Mouse (Mus musculus): ENCODE data around the gene Dop1a.
A peak's percentile ranks its signal among the peaks of the same experiment; 100 is the strongest.

Dop1a gene

DNA sequence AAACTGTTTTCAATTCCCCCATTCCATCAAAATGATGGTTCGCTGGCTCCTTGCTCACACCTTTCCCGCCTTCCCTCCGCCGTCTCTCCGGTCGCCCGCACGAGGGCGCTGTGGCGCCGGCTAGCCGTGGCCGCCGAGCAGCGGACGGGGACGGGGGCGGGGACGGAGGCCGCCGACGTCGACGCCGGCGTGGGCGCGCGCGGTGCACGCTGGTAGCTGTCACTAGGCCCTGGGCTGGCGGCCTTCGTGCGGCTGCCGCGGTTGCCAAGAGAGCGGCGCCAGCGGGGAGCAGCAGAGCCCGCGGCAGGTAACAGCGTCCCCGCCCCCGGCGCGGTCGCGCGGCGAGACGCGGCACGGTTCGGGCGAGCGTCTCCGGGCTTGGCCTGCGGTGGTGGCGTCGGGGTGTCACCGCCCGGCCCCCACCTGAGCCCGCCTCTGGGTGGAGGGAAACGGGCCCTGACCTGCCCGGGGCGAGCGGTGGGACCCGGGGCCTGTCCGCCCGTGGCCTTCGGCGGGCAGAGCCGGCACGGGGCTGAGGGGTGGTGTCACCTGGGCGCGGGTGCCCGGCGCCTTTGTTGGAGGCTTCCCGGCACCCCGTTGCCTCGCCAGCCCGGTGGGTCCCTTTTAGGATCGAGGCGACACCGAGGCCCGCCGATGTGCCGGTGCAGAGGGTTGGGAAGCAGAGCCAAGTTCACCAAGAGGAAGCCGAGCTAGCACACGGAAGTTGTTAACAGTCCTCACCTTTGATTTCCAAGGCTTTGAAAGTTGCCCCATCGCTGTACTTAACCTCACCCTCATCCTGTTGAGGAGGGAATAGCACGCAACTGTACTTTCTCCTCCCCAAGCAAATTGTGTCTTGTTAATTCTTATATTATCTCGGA lies at the start of gene Dop1a:
Dop1a (plus strand) TSS at position 165 of the 881 bp plus-strand sequence.
- DNase-seq, result peak; percentile 92

DNA sequence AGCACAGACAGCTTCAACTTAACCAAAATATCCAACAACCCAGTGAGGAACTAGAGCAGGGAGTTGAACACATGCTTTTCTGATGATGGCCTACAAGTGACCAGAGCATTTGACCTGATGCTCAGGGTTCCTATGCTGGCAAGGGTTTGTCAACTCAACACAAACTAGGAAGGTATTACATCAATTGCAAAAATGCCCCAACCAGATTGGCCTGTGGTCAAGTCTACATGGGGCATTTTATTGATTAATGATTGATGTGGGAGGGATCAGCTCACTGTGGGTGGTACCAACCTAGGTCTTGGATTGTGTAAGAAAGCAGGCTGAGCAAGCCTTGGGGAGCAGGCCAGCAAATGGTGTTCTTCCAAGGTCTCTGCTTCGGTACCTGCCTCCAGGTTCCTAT lies 49.0 kb upstream of the Dop1a start:
- DNase-seq, result no peak

DNA sequence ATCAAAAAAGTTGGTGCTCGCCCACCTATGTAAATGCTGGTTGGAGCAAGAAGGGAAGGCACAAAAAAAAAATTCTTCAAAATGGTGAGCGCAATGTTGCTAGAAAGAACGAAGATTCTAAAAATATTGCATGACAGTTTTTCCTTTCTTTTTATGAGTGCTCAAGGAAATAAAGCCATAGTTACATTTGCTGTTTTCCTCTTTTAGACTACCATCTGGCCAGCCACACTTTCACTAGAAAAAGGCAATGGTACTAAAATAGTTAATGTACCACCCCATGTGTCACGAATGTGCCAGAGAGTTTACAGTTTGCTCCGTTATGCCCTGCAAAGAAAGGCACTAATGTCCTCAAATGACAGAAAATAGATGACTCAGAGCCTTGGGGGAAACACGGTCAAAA lies 47.6 kb upstream of the Dop1a start:
- no peak for DNase-seq

DNA sequence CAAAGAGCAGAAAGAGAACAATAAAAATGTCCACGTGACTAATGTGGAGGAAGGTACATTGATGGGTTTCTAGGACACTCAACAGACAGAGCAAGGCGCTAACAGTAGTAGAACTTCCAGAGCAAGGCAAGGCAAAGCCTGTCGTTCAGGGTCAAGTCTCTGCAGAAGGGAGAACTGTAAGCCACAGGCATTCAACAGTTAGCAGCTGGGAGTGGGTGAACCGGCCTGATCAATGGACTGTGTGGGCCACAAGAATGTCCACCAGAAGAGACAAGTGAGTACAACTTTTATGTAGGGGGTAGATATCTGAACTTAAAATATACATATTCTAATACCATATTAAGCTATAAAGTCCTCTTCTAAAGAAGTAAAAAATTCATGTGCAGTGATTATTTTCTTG lies 43.6 kb upstream of the Dop1a start:
- DNase-seq, result no peak

DNA sequence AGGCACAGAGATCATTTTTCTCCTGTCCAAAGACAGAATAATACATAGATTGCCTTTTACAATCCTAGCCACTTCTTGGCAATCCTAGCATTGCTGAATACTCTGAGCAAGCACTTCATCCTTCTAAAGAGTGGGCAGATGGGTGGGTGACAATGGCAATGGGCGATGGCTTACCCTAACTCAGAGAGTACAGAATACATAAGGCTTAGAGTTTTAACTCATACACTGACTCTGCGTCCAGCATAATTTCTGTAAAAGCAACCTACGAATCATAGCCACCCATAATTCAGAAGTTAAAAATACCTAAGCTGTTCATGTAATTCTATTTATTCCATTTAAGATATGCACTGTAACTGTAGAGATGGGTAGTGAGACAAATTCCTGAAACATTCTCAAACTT lies 31.4 kb upstream of the Dop1a start:
- DNase-seq, result no peak

DNA sequence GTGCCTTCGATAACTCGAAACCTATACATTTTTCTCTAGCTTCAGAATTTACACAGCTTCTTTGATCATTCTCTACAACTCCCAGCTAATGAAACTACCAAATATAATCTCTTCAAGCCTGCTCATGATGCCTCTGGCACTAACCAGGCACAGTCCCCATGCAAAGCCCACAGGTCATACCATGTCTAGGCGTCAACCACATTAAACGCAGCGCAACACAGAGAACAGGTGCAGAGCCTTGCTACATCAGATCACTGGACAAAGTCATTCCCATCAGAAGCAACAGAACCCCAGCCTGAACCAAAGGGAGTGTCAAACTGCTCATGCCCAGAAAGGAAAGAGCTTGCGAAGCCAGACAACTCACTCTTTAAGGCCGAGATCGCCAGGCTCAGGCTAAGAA lies 30.3 kb upstream of the Dop1a start:
- no peak for DNase-seq

DNA sequence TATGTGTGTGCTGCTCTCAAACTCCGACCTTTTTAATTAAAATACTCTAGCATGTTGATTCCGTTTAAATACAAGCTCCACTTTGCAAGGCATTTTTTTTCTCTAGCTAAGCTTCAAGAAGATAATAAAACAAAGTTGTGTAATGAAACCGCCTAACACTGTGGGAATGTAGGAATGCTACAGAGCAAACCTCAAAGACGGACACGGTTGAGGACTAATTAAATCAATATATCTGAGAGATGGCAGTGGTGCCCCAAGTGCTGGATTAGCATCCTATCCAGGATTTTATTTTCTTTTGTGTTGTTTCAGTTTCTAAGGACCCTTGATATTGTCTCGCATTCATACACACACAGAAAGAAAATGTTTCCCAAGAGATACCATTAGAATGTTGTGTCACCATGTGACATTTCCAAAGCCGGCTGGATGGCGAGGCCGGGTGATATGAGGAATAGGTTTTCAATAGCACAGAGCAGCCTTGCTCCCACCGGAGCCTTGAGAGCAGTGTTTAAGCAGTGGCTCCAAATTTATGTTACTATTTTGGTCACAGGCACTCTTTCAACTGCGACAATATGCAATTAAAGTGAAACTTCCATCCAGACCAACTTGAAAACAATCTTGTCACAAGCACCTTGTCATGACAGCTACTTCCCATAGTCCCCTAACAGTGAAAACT lies 28.5 kb upstream of the Dop1a start:
- no peak for DNase-seq

DNA sequence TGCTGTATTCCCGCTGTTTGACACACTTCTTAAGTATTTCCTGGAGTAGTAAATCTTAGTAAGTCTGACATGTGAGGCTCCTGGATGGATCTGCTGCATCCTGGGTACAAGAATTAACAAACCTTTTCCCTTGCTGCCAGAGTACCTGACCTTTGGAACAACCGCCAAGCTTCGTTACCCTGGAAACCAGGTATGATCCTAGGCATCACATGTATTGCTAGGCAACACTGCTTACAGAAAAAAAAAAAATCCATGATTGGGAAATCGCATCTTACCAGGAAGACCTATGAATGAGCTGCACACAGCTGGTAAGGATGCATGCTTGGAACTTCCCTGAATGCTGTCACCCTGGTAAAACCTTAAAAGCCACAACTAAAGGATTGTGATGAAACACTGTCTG lies 24.7 kb upstream of the Dop1a start:
- no peak for DNase-seq

DNA sequence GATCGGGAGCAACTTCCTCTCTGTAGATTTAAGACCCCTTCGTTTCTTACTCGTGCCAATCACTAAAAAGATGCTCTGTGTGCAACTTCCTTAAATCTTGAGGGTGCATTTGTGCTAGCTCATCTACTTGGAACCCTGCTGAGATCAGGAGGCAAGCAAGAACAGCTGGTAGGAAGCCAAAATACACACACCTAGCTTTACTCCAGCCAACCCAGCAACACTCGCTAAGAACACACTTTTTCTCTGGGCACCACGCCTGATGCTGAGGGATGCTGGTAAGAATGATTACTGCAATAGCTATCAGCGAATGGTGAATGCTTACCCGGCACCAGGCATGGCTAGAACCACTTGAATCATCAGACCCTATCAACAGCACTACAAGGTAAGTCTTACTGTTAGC lies 20.1 kb upstream of the Dop1a start:
- no peak for DNase-seq

DNA sequence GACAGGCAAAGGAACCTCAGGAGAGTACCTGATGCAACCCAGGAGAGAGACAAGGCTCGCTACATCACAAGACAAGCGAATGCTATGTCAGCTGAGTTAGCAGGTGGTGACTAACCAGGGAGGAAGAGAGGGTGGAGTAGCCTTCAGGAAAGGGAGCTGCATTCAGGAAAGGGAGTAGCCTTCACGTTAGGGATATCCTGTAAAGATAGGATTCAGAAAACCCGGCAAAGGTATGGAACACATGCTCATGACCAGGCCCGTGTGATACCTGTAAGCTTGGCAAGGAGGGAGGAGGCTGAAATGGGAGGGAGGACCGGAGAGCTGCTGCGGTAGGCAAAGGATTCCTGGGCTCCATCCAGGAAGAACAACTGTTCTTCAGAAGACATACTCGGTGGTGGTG lies 19.5 kb upstream of the Dop1a start:
- DNase-seq, result no peak

DNA sequence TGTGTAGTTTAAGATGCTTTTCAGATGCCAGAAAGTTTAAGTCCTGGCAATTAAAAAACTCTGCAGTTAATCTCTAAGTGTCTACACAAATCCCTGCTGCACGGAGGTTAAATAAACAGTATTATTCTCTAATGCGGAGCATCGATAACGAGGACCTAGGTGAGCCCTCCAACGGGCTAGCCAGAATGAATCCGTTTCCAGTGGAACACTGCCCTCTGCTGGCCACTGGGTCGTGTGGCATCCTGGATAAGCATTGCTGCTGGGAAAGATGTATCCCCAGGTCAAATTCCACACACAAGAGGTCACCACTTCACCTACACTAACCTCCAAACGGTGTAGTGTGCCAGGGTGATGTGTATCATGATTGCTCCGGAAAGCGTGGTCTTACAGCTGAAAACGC lies 17.4 kb upstream of the Dop1a start:
- peak; percentile 76 for DNase-seq

DNA sequence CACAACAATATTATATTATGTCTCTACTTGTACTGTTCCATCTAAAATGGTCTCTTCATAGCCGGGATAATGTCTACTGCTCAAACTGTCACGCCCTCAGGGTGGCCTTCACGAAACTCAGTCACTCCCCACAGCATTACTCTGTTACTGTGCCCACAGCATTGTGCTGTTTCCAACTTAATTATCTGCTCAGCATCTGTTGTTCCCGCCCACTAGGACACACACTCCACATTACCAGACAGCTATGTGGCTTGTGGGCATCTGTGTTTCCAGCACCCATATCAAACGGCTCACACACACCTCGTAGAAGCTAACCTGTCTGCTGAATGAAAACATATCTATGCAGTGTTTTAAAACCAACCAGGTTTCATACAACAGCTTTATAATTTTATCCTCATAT lies 15.9 kb upstream of the Dop1a start:
- no peak for DNase-seq

DNA sequence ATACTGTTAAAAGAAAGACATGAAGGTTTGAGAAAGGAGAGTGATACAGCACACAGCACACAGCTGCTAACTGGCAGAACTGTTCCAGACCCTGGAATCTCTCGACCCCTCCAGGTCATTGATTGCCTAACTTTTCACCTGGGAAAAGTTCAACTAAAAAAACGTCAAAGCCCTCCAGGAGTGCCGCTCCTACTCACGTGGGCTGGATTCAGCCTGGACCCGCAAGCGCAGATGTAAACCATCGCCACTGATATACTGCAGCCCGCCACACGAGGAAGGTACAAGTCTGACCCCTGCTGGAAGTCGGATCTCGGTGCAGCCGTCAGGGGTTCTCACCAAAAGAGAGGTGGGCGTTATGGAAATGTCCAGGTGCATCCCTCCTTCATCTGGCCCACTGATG lies 15.3 kb upstream of the Dop1a start:
- peak; percentile 70 for DNase-seq

DNA sequence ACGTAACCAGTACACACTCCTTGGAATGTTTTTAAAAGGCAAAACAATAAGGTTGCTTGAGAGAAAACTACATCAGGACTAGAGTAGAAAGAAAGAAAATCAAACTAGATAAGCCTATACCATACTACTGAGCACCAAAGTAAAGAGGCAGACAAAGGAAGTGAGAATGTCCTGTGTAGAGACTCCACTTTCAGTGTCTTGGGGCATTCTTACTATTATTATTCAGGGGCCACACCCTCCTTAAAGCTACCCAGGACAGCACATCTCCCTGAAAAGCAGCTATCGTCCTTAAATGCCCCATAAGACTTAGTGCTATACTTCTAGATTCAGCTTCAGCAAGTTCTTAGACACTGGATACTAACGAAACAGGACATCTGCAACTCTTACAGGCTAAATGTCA lies 13.3 kb upstream of the Dop1a start:
- DNase-seq, result no peak

DNA sequence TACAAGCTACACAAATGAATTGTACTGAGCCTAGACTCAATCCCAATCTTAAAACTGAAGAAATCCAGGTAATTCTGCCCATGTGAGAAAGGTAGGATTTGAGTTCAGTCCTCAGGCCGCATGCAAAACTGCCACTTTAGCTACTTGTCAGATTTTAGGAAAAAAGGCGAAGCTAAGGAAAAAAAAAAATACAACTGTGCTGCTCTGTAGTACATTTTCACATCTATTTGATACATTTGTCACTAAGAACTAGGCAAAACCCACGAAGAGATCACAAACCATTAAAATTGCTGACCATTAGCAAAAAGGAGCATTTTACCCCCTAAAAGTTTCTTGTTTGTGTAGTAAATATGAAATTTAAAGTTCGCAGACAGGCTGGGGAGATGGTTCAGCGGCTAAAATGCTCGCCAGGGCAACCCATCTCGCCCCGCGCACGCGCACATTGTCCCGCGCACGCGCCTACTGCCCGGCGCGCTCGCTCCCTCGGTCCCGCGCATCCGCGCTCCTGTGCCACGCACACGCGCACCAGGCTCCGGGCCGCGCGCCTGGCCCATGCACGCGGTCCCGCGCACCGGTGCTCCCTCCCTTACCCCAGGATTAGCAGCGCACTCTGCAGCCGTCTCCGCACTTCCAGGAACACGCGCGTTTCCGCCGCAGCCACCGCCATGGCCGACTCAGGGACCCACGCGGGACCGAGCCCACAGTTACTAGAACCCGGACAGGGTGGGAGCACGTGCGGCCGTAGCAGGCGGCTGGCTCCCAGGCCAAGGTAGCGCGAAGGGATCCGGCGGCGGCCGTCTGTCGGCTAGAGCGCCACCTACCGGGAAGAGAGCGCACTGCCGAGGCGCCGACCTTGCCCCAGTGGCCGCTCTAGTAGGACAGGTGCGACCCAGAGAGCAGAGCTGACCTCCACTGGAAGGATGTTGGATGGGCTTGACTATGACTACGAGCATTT lies 2.5 kb upstream of the Dop1a start, which contains the start of gene Ube2cbp:
Ube2cbp (minus strand) TSS at position 800 of the 955 bp plus-strand sequence.
- peak; percentile 83 for DNase-seq

DNA sequence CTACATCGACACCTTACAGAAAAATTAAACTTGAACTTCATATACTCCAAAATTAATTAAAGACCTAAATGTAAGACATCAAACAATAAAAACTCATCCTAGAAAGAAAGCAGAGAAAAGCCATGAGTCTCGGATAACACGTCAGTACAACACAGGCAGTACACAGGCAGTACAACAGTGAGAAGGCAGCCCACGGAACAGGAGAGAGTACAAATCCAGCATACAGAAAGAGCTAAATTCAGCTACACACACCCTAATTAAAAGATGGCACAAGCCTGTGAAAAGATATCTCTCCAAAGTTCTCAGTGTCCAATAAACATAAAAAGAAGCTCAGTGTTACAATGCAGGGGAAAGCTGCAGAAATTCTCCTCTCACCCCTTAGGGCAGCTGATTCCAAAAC lies 9.0 kb downstream of the Dop1a start:
- DNase-seq, result no peak

DNA sequence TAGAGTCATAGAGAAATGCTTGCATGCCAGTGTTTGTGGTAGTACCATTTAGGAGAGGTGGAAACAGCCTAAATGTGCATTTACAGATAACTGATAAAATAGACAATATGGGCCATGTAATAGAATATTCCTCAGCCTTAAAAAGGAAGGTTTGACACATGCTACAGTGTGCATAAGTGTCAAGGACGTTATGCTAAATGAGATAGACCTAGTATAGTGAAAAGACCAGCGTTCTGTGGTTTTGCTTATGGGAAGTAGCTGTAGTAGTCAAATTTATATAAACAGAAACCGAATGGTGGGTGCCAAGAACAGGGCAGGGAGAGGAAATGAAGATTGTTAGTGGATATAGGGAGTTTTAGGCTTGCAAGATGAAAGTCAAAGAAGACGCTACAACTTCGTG lies 9.8 kb downstream of the Dop1a start:
- no peak for DNase-seq

DNA sequence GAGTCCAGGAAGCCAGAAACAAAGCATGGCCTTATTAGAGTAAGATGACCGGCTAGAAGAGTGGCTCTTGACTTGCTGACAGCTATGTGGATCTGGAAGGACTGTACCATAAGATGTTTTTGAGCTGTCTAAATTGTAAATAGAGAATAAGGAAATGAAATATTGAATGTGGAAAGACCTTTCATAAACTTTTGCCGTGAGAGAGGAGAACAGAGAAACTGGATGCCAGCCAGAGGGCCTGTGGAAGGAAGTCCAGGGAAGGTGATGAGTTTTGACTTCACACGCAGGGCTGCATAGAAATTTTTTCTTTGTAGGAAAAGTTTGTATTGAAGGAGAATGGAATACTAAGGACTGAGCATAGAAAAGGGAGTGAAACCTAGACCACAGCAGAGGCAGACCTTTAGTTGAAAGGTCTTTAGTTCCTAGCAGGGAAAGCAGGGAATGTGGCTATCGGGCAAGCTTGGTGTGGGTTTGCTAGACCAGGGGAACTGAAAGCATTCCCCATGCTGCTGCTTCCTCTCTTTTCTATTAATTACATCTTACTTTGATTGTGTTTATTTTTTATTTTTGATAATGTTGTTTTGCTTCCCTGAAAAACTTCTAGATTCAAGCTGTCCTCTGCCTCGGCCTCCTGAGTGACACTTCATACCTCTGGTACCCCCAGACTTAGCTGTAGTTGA lies 11.6 kb downstream of the Dop1a start:
- peak; percentile 16 for DNase-seq

DNA sequence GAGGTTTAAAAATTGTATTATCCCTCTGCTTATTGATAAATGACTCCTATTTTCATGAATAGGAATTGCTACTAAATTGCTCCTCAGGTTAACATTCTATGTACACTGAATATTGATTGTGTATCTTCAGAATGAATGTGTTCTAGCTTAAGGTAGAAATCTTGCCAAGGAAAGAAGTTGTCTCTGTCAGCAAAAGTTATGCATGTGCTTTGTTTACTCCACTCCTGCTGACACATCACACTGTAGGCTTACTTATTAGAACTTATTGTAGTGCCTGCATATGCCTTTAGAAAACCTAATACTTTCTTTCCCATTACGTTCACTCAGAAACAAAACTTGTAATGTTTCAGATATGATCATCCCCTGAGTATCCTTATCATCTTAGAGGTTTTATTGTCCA lies 15.3 kb downstream of the Dop1a start:
- DNase-seq, result no peak

DNA sequence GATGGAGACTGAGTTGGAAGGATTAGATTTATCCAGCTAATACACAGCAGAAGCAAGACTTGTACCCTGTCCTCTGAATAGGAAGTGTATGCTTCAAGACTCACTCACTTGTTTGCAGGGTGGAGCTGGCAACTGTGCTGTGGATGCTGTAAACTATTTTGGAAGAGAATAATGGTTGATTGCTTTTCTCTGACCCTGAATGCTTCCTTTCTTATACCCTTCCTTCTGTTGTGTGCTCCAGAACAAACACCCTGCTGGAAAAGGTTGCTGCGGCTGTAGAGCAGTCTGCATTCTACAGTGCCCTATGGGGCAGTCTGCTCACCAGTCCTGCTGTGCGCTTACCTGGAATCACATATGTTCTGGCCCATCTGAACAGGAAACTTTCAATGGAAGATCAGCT lies 24.8 kb downstream of the Dop1a start:
- no peak for DNase-seq

DNA sequence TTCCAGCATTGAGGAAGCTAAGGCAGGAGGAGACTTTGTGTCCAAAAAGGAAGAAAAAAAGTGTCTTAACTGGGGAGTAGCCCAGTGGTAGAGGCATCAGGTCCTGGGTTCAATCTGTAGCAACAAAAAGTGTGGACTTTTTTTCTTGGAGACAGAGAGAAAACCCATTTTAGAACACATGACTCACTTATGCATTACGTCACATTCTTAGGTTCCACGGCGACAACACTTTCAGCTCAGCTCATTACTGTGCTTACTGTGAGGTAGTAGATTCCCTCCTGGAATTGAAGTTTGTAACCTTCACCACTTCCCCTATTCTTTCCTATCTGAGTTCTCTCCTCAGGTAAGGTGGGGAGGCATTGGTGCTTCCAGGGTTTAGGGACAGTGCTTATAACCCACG lies 29.3 kb downstream of the Dop1a start:
- no peak for DNase-seq

DNA sequence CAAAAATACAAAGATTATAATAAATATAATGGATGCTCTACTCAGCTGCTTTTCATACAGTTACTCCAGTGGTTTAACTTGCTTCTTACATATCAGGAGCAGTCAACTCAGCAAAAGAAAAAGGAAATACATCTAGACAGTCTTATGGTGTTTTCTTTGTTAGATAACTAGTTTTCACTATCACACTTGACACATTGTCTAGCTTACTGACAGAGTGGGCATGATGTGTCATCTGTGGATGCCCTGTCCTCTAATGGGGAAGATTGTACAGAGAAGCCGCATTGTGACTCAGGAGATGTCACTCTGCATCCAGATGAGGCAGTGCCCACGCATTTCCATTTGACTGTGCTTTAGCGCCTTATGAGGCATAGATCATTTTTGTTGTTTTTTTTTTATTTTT lies 32.1 kb downstream of the Dop1a start:
- DNase-seq, result no peak

DNA sequence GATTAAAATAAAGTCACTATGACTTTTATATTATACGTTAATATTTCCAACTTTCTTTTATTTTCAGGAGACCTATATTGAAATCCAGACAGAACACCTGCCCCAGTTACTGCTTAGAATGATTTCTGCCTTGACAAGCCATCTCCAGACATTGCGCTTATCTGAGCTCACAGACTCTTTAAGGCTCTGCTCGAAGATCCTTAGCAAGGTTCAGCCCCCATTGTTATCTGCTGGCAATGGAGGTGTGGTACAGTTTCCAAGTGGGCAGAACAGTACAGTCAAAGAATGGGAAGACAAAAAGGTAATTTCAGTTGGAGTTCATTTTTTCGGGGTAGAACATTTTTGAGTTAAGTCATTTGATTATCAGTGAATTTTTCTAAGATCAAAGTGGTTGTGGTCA lies 40.5 kb downstream of the Dop1a start:
- DNase-seq, result no peak

All from lung, postnatal 10 days (tissue).